Mouse (Mus musculus): ENCODE data around the gene Lrp5. TPM values are rescaled to one million over a fixed set of nuclear protein-coding genes. Genes with fewer than 3 reads are reported as not detected.
"Not testable (repeated sequence)": the region's sequence is repeated elsewhere in the genome, so short reads cannot be mapped to it uniquely, and the experiment has no call there.

Gene Lrp5
- polyA plus RNA-seq, 1 experiment from 2014 or later: 1.4 TPM

DNA sequence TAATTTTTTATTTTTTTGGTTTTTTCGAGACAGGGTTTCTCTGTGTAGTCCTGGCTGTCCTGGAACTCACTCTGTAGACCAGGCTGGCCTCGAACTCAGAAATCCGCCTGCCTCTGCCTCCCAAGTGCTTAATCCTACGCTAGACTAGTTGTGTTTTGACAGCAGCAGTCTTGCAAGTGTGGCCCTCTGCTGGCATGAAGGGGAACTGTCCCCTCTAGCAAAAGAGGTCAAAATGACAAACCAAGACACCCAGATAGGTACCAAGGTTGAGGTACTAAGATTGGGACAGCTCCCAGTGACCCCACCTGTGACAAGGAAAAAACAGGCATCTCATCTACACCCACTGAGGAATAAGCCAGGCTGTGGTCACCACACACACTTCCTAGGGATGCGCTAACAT, 98.6 kb downstream of the Lrp5 start:
- 91% methylated on average over 5 of the region's 5 CpGs for WGBS
- H3K4me3 ChIP-seq; H3K4me2 ChIP-seq; H3K27me3 ChIP-seq; H3K27ac ChIP-seq; H3K9ac ChIP-seq; ATAC-seq (ENCODE audit: low FRiP score); H3K4me1 ChIP-seq (replicated peaks); H3K9me3 ChIP-seq: not testable (repeated sequence)
- peaks cover 14% of the 10 kb centered on the region; the same call in 1 of the 2 replicates for H3K36me3 ChIP-seq

DNA sequence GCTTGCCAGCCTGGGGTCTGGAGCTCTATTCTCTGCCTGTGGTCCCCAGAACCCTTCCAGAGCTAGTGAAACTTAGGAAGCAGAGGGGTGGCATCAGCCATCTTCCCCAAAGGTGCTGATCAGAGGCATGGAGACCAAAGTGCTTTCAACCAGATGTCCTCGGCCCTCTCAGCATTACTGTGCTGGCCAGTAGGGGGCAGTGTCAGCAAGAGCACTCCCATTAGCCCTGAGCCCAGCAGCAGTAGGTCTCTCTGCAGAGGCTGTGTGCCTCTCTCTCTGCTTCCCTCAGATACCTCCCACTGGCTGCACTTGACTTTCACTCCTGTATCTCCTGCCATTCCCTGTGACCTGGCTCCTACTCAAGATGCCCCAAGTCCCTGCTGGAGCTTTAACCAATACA, 99.8 kb downstream of the Lrp5 start:
- peaks cover 9% of the 10 kb centered on the region; the same call in 1 of the 2 replicates for H3K36me3 ChIP-seq
- no peak overlapping the region for H3K9ac ChIP-seq
- no peak for ATAC-seq (ENCODE audit: low FRiP score)
- no peak overlapping the region for H3K4me2 ChIP-seq
- no peaks in the 10 kb centered on the region for H3K9me3 ChIP-seq
- 47% methylated on average over 1 of the region's 1 CpGs for WGBS
- no peaks in the 10 kb centered on the region; the same call in 1 of the 2 replicates for H3K4me1 ChIP-seq (replicated peaks)
- H3K4me3 ChIP-seq: no peak overlapping the region
- no peaks in the 10 kb centered on the region for H3K27me3 ChIP-seq
- H3K27ac ChIP-seq: no peak overlapping the region

DNA sequence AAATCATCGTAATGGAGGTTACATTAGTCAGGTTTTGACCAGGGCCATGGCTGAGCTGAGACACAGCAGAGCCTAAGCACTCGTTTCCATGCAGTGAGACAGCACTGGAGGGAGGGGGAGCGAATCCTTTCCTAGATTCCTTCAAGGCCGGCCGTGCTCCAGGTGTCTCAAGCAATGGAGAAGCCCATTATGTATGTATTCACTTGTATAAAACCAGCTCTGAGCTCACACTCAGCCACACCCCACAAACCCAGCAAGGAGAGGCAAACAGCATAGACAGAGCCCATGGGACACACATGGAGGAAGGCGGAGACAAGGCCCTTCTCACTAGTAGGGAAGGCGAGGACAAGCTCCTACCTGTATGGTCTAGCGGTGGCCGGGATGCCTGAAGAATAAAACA, 100.3 kb downstream of the Lrp5 start:
- H3K36me3 ChIP-seq: peaks cover 5% of the 10 kb centered on the region; the same call in 1 of the 2 replicates

DNA sequence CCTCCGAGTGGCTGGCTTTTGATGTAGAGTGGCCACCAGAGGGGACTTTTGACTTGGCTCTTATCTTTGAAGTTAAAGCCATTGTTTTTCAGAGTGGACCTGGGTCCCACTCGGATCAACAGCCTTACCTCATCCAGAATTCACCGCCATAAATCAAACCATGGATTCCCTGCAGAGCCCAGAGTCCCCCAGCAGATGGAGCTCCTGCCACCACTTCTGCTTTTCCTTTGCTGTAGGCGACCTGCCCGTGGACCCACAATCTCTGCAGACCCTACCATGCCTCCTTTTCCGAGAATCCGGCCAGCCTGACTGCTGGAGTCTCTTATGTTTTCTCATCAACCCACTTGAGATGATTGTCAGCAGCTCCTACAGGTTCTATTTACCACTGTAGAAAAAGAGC, 105.0 kb downstream of the Lrp5 start:
- Histone ChIP-seq H3K4me1 (replicated peaks) (peaks cover 6% of the 10 kb centered on the region), H3K4me3 (no peak overlapping the region), H3K9ac (no peak overlapping the region), H3K27ac (no peak overlapping the region), H3K36me3 (no peaks in the 10 kb centered on the region; the same call in 1 of the 2 replicates), H3K9me3 (no peaks in the 10 kb centered on the region), H3K4me2 (no peak overlapping the region), H3K27me3 (no peaks in the 10 kb centered on the region)
- ATAC-seq (ENCODE audit: low FRiP score): no peak
- WGBS: 26% methylated on average over 7 of the region's 7 CpGs

More for the DNA sequence above, 100.3 kb downstream of the Lrp5 start:
- Histone ChIP-seq H3K4me1 (replicated peaks) (no peaks in the 10 kb centered on the region; the same call in 1 of the 2 replicates), H3K27ac (no peak overlapping the region), H3K4me2 (no peak overlapping the region), H3K27me3 (no peaks in the 10 kb centered on the region), H3K9ac (no peak overlapping the region), H3K9me3 (no peaks in the 10 kb centered on the region), H3K4me3 (no peak overlapping the region)
- 97% methylated on average over 9 of the region's 9 CpGs for WGBS
- ATAC-seq (ENCODE audit: low FRiP score): no peak

DNA sequence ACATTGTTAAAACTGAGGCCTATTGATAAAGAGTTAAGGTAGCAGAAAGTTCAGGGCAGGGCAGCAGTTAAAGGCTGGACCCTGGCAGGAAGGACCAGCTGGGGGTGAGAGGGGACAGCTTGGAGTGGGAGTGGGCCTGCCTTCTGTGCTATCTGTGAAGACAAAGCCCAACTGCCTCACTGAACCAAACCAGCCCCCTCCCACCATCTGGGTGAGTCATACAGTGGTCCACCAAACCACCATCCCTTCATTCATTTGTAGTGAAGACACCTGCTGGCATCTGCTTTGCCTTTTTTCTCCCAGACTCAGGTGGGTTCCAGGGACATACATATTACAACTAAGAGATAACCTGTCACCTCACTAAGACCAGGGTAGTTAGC, 108.5 kb downstream of the Lrp5 start:
- H3K9me3 ChIP-seq: no peaks in the 10 kb centered on the region
- H3K4me1 ChIP-seq (replicated peaks): peaks cover 24% of the 10 kb centered on the region
- H3K4me2 ChIP-seq: no peak overlapping the region
- ATAC-seq (ENCODE audit: low FRiP score): no peak
- no peak overlapping the region for H3K4me3 ChIP-seq
- no peak overlapping the region for H3K27ac ChIP-seq
- no peak overlapping the region for H3K9ac ChIP-seq
- no peaks in the 10 kb centered on the region for H3K27me3 ChIP-seq
- no peaks in the 10 kb centered on the region for H3K36me3 ChIP-seq

DNA sequence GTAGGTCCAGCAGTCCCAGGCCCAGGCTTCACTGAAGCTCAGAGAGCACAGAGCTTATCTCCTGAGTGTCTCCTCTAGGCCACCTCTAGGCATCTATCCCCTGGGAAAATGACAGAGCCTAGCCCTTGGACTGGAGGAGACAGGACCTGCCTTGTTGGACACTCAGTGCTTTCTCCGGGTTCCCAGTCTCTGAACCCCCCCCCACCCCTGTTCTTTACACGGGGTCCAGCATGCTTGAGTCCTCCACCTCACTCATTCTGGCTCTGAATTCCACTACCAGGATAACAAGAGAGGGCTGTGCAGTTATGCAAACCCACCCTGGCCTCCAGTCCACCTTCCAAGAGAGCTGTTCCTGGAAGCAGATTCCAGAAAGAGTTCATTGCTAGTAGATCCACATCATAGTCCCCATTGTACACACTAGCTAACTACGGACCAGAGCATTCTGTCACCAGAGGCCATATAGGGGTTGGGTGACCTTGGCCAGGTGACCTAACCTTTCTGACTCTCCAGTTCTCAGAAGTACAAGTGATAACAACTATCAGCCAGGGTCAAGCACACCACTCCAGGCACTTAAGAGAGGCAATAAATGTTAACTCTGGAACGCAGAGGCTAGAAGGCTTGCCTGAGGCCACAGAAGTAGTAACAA, 109.0 kb downstream of the Lrp5 start:
- no peak for ATAC-seq (ENCODE audit: low FRiP score)

DNA sequence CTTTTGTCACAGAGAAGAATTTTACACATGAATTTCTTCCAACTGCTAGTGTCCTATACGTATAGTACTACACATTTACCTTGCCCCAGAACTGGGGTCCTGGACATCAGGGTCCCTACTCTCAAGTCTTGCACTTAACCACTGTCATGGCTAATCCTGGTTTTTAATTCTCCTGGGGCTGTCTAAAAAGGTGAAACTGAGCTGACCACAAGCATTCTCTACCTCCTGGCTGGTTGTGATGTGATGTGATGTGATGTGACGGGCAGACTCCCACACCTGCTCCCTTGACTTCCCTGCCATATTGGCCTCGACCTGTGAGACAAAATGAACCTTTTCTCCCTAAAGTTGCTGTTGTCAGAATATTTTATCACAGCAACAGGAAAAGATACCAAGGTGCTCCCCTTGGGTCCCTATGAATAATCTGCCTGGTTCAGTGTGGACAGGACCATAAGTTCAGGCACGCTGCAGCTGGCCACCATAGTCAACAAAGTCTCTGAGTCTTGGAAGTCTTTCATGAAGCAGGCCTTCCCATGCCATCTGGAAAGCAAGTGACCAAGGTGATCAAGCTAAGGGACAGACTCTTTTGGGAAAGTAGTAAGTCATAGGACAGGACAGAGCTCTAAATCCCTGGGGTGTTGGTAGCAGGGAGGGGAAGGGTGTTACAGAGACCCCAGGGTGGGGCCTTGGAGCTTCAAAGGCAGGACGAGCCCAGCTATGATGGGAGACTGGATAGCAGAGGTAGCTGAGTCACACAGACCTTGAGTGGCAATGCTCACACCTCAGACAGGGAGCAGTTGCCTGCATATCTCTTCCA, 109.7 kb downstream of the Lrp5 start:
- H3K9ac ChIP-seq: no peak overlapping the region
- peak overlapping the region; percentile 87 for H3K4me3 ChIP-seq
- no peaks in the 10 kb centered on the region for H3K9me3 ChIP-seq
- peaks cover 24% of the 10 kb centered on the region for H3K4me1 ChIP-seq (replicated peaks)
- no peaks in the 10 kb centered on the region for H3K27me3 ChIP-seq
- ATAC-seq (ENCODE audit: low FRiP score): peak; percentile 0
- peak overlapping the region; percentile 45 for H3K4me2 ChIP-seq
- H3K27ac ChIP-seq: peak overlapping the region; percentile 96
- 74% methylated on average over 5 of the region's 5 CpGs for WGBS
- no peaks in the 10 kb centered on the region for H3K36me3 ChIP-seq

More for the DNA sequence above, 109.0 kb downstream of the Lrp5 start:
- H3K4me3 ChIP-seq: no peak overlapping the region; the same call in 1 of the 2 replicates
- no peaks in the 10 kb centered on the region for H3K27me3 ChIP-seq
- 0 out of 2 replicates have a peak overlapping the region, but pooled peaks have one; percentile 96 for H3K27ac ChIP-seq
- 93% methylated on average over 4 of the region's 4 CpGs for WGBS
- peaks cover 24% of the 10 kb centered on the region for H3K4me1 ChIP-seq (replicated peaks)
- no peak overlapping the region for H3K9ac ChIP-seq
- no peaks in the 10 kb centered on the region for H3K36me3 ChIP-seq
- H3K9me3 ChIP-seq: no peaks in the 10 kb centered on the region
- no peak overlapping the region for H3K4me2 ChIP-seq

DNA sequence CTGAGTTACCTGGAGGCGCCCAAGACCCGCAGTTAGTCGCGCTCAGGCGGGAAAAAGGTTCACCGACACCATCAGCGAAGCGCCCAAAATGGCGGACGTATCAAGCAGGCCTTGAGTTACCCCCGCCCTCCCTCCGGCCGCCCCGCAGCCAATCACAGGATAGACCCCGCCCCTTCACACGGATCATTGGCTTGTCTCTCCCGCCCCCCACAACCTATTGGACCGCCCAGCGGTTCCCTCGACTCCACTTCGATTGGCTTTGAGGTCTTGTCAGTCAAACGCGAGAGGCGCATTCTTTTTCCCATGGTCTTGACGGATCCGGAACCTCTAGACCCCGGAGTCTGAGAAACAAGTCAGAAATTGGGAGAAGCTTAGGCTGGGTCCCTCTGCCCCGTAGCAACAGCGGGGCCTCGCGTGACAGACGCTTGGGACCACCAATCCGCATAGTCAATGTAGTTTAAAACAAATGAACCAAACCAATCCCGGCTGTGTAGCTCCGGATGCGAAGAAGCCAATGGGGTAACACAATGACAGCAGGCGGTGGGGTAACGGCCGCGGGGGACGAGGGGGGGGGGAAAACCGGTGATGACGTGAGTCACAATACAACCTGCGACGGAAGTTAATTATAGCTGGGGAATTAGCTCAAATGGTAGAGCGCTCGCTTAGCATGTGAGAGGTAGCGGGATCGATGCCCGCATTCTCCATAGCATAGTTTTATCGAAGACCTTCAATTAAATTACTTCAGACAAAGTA, 110.6 kb downstream of the Lrp5 start, which contains the start of gene Ppp6r3:
Ppp6r3 (minus strand) TSS at position 118 of the 753 bp plus-strand sequence.
- no peaks in the 10 kb centered on the region for H3K27me3 ChIP-seq
- peak; percentile 97 for ATAC-seq (ENCODE audit: low FRiP score)
- under 1% methylated on average over 51 of the region's 51 CpGs for WGBS
- no peaks in the 10 kb centered on the region for H3K36me3 ChIP-seq
- H3K4me3 ChIP-seq: peak within 1 kb of the TSS; percentile 87
- no peaks in the 10 kb centered on the region for H3K9me3 ChIP-seq
- H3K4me2 ChIP-seq: peak within 1 kb of the TSS; percentile 88
- peak within 1 kb of the TSS; percentile 96 for H3K27ac ChIP-seq
- H3K9ac ChIP-seq: peak within 1 kb of the TSS; percentile 87
- peaks cover 24% of the 10 kb centered on the region for H3K4me1 ChIP-seq (replicated peaks)

DNA sequence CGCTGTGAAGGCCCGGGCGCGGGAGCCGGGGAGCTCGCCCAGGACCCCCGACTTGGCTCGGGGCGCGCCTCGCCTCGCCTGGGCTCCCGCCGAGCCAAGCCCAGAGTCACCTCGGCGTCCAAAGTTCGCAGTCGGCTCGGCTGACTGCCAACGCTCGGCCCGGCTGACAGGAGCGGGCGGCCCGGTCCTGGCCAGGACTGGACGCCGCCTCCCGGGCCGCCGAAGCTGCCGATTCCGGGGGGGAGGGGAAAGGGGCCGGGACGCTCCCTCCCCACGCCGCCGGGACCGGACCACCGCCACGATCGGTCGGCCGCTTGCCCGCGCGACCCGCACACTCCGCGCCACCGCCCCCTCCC, 111.1 kb downstream of the Lrp5 start:
- under 1% methylated on average over 44 of the region's 50 CpGs for WGBS
- no peaks in the 10 kb centered on the region for H3K36me3 ChIP-seq
- peaks cover 24% of the 10 kb centered on the region for H3K4me1 ChIP-seq (replicated peaks)
- peak; percentile 37 for ATAC-seq (ENCODE audit: low FRiP score)
- H3K4me2 ChIP-seq: peak overlapping the region; percentile 88
- H3K9ac ChIP-seq: peak overlapping the region; percentile 87
- no peaks in the 10 kb centered on the region for H3K9me3 ChIP-seq
- no peaks in the 10 kb centered on the region for H3K27me3 ChIP-seq
- peak overlapping the region; percentile 87 for H3K4me3 ChIP-seq
- peak overlapping the region; percentile 96 for H3K27ac ChIP-seq

DNA sequence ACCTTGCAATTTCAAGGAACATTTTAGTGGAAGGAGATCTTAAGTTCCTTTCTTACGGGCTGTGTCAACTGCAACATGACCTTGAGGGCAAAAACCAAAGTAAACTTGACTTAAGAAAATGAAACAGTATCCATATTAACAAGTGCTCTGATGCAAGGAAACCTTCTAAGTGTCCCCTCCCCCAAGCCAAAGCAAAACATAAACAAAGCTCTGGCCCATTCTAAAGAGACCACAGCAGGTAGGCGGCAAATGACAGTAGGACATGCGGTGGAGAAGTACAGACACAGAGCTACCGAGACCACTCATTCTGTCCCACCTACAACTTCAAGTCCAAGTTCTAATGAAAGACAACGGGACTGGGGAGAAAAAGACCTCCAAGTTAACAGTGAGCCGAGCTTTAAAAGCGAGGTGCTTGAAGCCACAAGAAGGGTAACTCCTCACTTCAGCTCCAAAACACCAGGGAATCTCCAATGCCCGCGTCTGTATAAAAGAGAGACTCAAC, 111.7 kb downstream of the Lrp5 start:
- Histone ChIP-seq H3K9ac (peak overlapping the region; percentile 87), H3K36me3 (no peaks in the 10 kb centered on the region), H3K4me3 (peak overlapping the region; percentile 87), H3K9me3 (no peaks in the 10 kb centered on the region), H3K4me1 (replicated peaks) (peaks cover 24% of the 10 kb centered on the region), H3K27me3 (no peaks in the 10 kb centered on the region), H3K4me2 (peak overlapping the region; percentile 88), H3K27ac (peak overlapping the region; percentile 96)
- WGBS: 3% methylated on average over 9 of the region's 9 CpGs
- ATAC-seq (ENCODE audit: low FRiP score): no peak

DNA sequence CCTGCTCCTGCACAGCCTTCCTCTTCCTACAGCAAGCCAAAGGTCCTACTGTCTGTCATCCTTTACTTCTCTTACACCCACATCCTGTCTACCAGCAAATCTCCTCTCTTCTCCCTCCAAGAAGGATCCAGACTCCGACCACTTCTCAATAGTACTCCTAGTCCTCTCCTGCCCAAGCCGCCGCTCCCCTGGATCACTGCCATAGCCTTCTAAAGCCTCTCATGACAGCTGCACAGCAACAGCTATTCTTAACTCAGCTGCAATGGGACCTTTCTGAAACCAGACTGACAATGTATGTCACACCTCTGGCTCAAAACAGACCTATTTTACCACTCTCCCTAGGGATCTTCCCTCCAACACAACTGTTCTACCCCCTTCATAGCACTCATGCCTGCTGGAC, 122.1 kb downstream of the Lrp5 start:
- WGBS: 92% methylated on average over 3 of the region's 3 CpGs
- Histone ChIP-seq H3K9ac (no peak overlapping the region), H3K4me3 (no peak overlapping the region), H3K27ac (no peak overlapping the region), H3K4me2 (no peak overlapping the region), H3K9me3 (no peaks in the 10 kb centered on the region), H3K36me3 (peaks cover 8% of the 10 kb centered on the region), H3K27me3 (no peaks in the 10 kb centered on the region), H3K4me1 (replicated peaks) (no peaks in the 10 kb centered on the region; the same call in 1 of the 2 replicates)
- no peak for ATAC-seq (ENCODE audit: low FRiP score)

DNA sequence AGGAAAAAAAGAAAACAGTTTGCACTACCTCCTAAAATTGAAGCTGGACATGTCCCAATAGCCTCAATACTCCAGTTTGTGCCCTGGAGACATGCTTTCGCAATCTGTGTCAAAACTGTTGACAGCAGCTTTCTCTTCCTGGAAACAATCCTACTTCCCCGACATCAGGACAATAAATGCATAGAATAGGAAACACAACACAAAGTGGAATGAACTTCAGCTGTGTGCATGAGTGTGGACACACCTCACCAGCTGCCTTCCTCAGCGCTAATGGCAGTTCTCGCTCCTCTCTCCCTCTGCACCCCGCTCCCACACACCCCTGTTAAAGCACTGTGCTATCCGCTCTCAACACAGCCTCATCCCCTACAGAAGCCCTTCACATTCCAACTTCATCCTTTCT, 123.6 kb downstream of the Lrp5 start:
- ATAC-seq (ENCODE audit: low FRiP score): no peak
- Histone ChIP-seq H3K9ac (no peak overlapping the region), H3K27me3 (no peaks in the 10 kb centered on the region), H3K4me1 (replicated peaks) (no peaks in the 10 kb centered on the region; the same call in 1 of the 2 replicates), H3K36me3 (peaks cover 8% of the 10 kb centered on the region), H3K4me2 (no peak overlapping the region), H3K9me3 (no peaks in the 10 kb centered on the region), H3K4me3 (no peak overlapping the region), H3K27ac (0 out of 2 replicates have a peak overlapping the region, but pooled peaks have one; percentile 8)
- WGBS: 93% methylated on average over 6 of the region's 6 CpGs
